Mouse (Mus musculus): Measurements from ENCODE around the gene Fam71a.

Fam71a gene

GRCm38 (mm10) chr1:191164717-191165116 lies at the start of gene Fam71a:
Fam71a (minus strand) TSS chr1:191164817.
- DNase-seq (ENCODE audit: low read depth), result no peak

DNA sequence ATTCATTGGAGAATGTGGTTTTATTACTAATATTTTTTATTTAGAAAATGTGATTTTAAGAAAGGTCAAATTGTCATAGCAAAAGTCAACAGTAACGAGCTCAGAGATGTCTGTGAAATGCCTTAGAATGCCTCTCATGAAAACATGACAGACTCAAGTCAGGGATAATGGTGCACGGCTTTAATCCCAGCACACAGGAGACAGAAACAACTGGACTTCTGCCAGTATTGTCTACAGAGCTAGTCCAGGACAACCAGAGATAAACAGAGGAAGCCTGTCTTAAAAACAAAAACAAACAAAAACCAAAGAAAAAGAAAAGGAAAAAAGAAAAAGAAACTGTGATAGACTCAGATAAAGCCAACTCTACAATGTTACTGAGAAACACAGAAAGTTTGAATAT lies 46.5 kb upstream of the Fam71a start:
- no peak for DNase-seq (ENCODE audit: low read depth)

DNA sequence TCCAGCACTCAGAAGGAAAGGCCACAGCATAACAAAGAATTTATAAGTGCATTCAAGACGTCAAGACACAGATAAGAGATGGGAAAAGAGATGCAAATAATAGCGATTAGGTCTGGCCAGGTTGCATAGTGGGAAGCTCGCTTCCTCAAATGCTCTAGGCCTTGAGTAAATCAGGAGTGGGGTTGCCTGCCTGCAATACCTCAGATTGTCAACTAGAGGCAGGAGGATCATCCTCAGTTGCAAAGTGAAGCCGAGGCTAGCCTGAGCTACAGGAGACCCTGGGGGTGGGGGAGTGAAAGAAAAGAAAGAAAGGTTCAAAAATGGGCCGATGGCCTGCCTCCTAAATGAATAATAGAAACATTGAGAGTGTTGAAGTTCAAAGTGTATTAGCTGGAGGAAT lies 41.2 kb upstream of the Fam71a start:
- no peak for DNase-seq (ENCODE audit: low read depth)

GRCm38 (mm10) chr1:191204876-191205275 lies 40.3 kb upstream of the Fam71a start:
- no peak for DNase-seq (ENCODE audit: low read depth)

- DNase-seq (ENCODE audit: low read depth), result no peak
These were observed 38.9 kb upstream of the Fam71a start for GRCm38 (mm10) chr1:191203496-191203895.

DNA sequence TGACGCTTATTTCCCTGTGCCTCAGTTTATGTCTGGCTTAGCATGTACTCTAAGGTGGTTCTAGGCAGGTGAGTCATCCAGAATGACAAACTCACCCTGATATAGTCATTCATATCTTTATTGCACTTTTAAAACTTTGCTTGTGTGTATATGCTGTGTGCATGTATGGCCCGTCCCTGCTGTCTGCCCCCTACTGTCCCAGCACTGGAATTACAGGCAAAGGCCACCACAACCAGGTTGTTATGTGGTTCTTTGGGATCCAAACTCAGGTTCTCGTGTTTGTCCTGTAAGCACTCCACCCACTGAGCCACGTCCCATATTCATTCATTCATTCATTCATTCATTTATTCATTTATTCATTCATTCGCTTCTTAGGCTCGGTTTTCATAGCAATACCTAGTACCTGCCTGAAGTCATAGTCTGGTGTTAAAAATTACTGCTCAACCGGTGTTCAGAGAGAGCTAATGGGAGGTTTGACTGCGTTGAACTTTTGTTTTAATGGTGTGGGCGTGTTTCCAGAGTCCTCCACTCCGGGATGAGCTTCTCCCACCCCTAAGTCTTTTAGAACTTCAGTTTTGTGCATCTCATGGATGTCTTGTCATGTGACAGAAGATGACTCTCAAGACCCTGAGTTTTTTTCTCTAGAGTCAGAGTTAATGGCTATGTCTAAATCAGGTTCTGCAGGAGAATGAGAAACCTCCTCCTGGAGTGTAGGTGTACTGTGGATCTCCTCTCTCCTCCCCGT lies 37.8 kb upstream of the Fam71a start:
- DNase-seq (ENCODE audit: low read depth), result no peak

GRCm38 (mm10) chr1:191200816-191201602 lies 36.4 kb upstream of the Fam71a start:
- DNase-seq (ENCODE audit: low read depth), result no peak

DNA sequence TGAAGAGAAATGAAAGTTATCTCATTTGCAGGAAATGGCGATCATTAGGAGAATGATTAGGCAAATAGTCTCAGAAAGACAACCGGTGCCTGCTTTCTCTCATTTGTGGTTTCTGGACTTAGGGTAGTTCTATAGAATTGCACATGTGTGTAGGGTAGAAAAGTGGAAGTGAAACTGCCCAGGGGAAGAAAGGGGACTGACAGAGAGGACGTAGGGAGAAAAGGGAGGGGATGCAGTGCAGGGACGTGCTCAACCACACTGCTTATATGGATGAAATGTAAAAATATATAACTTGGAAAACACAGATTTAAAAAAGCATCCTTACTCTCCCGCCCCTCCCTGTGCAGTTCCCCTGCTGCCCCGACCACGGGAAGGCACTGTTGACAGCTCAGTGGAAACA lies 33.3 kb upstream of the Fam71a start:
- no peak for DNase-seq (ENCODE audit: low read depth)

- no peak for DNase-seq (ENCODE audit: low read depth)
These were observed 31.4 kb upstream of the Fam71a start for GRCm38 (mm10) chr1:191196016-191196415.

DNA sequence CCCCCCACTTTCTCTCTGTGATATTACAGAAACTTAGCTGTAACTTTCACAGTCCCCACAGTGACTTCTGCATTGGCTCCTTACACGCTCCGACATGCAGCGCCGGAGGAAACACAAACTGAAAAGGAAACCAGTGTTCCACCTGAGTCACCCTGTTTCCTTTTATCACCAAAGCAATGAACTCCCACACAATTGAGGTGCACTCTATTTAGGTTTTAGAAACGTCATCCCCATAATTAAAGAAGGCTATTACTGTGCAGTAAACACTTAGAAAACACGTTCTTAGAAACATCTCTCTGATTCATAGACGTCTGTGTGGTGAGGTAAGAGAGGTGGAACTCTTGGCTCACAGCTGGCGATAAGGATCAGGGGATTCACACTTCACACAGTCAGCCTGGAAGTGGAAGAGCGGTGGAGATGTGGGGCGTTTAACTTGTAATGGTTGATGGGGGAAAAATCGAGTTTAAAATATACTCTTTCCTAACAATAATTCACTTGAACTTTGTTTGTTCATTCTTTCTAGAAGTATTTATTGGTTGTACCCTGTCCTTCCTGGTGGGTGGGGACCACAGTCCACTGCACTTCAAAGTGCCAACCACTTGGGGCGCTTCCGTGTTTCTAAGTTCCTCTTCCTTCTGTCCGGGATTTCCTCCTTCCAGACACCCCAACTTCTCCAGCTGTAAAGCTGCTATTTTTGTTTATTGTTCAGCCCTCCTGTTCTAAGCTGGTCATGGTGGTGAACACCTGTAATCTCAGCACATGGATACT lies 29.2 kb upstream of the Fam71a start:
- no peak for DNase-seq (ENCODE audit: low read depth)

GRCm38 (mm10) chr1:191192751-191193150 lies 28.1 kb upstream of the Fam71a start:
- no peak for DNase-seq (ENCODE audit: low read depth)

GRCm38 (mm10) chr1:191192213-191192612 lies 27.6 kb upstream of the Fam71a start:
- no peak for DNase-seq (ENCODE audit: low read depth)

- DNase-seq (ENCODE audit: low read depth), result no peak
These were observed 25.2 kb upstream of the Fam71a start for GRCm38 (mm10) chr1:191189671-191190372.

DNA sequence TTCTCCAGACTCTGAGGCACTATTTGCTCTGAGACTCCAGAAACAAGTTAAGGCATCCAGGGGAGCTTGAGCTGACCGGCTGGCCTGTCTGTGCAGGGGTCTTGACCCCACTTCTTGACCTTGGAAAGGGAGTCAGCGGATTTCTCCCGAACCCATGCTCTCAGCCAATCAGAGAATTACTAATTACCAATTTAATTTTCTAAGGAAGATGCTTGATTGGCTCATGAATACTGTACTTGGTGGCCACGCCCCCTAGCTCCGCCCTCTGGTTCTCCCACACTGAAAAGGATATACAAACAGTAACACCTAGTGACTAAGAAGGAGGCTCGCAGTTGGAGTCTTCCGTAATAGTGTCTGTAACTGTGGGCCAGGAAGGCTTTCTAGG lies 21.8 kb upstream of the Fam71a start:
- peak; percentile 39 for DNase-seq (ENCODE audit: low read depth)

DNA sequence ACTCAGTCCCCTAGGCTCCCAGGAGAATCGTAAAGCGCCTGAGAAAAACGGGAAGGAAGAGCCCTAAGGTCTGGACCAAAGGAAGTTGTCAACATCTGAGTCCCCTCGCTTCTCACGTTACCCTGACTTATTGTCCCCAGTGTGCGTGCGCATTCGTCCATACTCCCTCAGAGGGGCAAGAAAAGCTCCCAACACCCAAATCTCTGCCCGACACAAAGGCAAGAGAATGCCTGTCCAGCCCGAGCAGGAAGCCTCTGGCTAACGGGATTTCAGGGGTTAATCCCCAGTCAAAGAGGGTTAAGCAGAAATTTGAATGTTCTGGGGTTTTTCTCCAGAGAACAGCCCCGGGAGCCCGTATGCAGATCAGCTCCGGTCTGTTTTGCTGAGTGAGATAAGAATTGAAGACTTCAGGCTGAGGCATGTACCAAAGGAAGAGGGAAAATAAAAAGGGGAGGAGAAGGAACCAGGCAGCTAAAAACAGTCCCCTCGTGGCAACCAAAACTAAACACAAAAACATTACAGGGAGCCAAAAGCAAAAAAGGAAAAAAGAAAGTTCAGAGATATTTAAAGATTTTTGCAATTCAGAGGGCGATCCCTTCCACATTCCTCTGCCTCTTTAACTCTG lies 21.3 kb upstream of the Fam71a start:
- DNase-seq (ENCODE audit: low read depth), result no peak

DNA sequence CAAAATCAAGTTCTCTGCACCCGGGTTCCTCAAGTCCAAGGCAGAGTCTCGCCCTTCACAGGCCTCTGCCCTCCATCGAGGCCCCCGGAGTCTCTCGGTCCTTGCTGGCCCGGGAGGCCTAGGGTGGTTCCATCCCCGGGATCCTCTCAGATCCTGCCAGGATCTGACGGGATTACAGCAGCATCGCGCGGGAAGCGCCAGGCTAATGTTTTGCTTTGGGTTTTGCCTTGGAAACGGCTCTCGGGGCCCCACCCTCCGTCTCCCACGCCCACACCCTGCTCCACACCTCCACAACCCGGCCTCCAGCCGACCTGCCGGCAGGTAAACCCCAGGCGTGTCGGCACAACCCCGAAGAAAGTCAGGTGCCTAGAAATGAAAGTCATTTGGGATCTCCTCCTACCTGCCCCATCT lies 20.2 kb upstream of the Fam71a start:
- DNase-seq (ENCODE audit: low read depth), result no peak

- no peak for DNase-seq (ENCODE audit: low read depth)
These were observed 19.6 kb upstream of the Fam71a start for GRCm38 (mm10) chr1:191184066-191184815.

GRCm38 (mm10) chr1:191183163-191184065 lies 18.8 kb upstream of the Fam71a start:
- peak; percentile 71 for DNase-seq (ENCODE audit: low read depth)

- no peak for DNase-seq (ENCODE audit: low read depth)
These were observed 18.0 kb upstream of the Fam71a start for GRCm38 (mm10) chr1:191182431-191183162.

All from c-Kit-positive CD71-positive TER-119-negative erythroid progenitor cells, embryonic 14.5 days (primary cell).